8 mouse cellular contexts compared by ENCODE assay signal in the genomic region with DNA sequence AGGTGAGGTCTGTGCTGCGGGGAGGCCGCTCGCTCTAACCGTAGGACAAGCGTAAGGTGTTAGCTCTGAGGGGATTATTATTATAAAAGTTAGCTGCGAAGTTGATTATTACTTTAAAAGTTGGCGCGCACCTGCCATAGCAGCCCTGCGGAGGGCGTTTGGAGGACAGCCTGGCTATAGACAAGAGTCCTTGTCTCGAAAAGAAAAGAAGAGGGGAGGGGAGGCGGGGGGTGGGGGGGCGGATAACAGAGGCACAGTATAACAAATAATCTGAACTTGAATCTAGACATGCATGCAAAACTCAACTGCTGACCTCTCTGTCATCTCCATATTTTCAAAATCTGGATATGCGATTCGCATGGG. TPM values are rescaled to one million over a fixed set of nuclear protein-coding genes. Genes with fewer than 3 reads are reported as not detected.
DNase-seq lines count a peak whose midpoint lies in the region; ATAC-seq and TF ChIP-seq lines count a peak whose summit lies in the region.

No protein-coding gene starts in this region.

- H3K9ac ChIP-seq in heart, postnatal 0 days (replicated peaks; ENCODE audit: low read depth, low read length), result peak overlapping the region; percentile 55
- peak overlapping the region; percentile 49 for H3K9ac ChIP-seq in hindbrain, embryonic 11.5 days (ENCODE audit: low read depth, low read length)

- TF ChIP-seq EP300 in heart, postnatal 0 days (IDR thresholded peaks at IDR 0.05; ENCODE audit: low read depth), result no peak

- H3K4me3 ChIP-seq in heart, postnatal 0 days (ENCODE audit: low read depth, low read length), result peak overlapping the region; percentile 80
- H3K4me3 ChIP-seq in hindbrain, embryonic 11.5 days (ENCODE audit: low read depth, low read length), result peak overlapping the region; percentile 88
- peak overlapping the region; percentile 94 for H3K4me3 ChIP-seq in midbrain, embryonic 10.5 days

- POLR2A ChIA-PET in Patski (lab: Charles Lee), result interaction anchor here (0.9 kb wide), 1 partner anchor 8 kb away, joined by 3 read pairs; no protein-coding TSS in a partner anchor

- under 1% methylated on average over 15 of the region's 15 CpGs for WGBS in heart, postnatal 0 days
- WGBS in hindbrain, embryonic 11.5 days, result under 1% methylated on average over 14 of the region's 15 CpGs
- WGBS in midbrain, embryonic 10.5 days, result under 1% methylated on average over 15 of the region's 15 CpGs

- DNase-seq in heart, postnatal 0 days (ENCODE audit: low spot score), result no peak
- DNase-seq in heart, adult 9 months (ENCODE audit: low spot score in 2 of 2), result no peak
- DNase-seq in Patski (ENCODE audit: low read depth, low spot score), result no peak
- no peak for DNase-seq in hindbrain, embryonic 11.5 days (ENCODE audit: low spot score)
- DNase-seq in midbrain, embryonic 10.5 days (ENCODE audit: low spot score), result no peak
- DNase-seq in left cerebral cortex, postnatal 4 days, result no peak
- no peak for DNase-seq in layer of hippocampus, adult 8-10 months (ENCODE audit: low spot score in 2 of 2)
- DNase-seq in thymus, postnatal 4 days, result no peak

- in situ Hi-C loops in Patski (cut with MboI; ENCODE audit: low pct_unique_long_range_greater_than_20kb), result no loop called here

- CTCF ChIA-PET in Patski (lab: Charles Lee), result no interaction called here

- H3K36me3 ChIP-seq in heart, postnatal 0 days (replicated peaks; ENCODE audit: control insufficient read depth, insufficient read depth, low read length), result peaks cover 25% of the 10 kb centered on the region
- peaks cover 5% of the 10 kb centered on the region; the same call in 1 of the 2 replicates for H3K36me3 ChIP-seq in hindbrain, embryonic 11.5 days (ENCODE audit: control insufficient read depth, insufficient read depth, low read length)
- peaks cover 28% of the 10 kb centered on the region for H3K36me3 ChIP-seq in midbrain, embryonic 10.5 days

- peak overlapping the region; percentile 49 for H3K27ac ChIP-seq in heart, postnatal 0 days (ENCODE audit: low read depth)
- peak overlapping the region; percentile 30; the same call in 1 of the 2 replicates for H3K27ac ChIP-seq in hindbrain, embryonic 11.5 days (ENCODE audit: low read depth, low read length)
- H3K27ac ChIP-seq in midbrain, embryonic 10.5 days (replicated peaks), result peak overlapping the region; percentile 95

- intact Hi-C loops in left cerebral cortex, postnatal 4 days (cut with DNase I), result no loop called here

- peaks cover 8% of the 10 kb centered on the region for H3K4me1 ChIP-seq in heart, postnatal 0 days (ENCODE audit: control insufficient read depth, insufficient read depth)
- H3K4me1 ChIP-seq in hindbrain, embryonic 11.5 days (replicated peaks; ENCODE audit: control insufficient read depth, insufficient read depth, low read length), result peaks cover 4% of the 10 kb centered on the region; the same call in 1 of the 2 replicates
- H3K4me1 ChIP-seq in midbrain, embryonic 10.5 days, result peaks cover 47% of the 10 kb centered on the region

- H3K9me3 ChIP-seq in heart, postnatal 0 days (replicated peaks; ENCODE audit: control insufficient read depth, low read length), result no peaks in the 10 kb centered on the region
- no peaks in the 10 kb centered on the region for H3K9me3 ChIP-seq in hindbrain, embryonic 11.5 days (ENCODE audit: control insufficient read depth, low read length)
- no peaks in the 10 kb centered on the region for H3K9me3 ChIP-seq in midbrain, embryonic 10.5 days (replicated peaks)

- no peaks in the 10 kb centered on the region for H3K27me3 ChIP-seq in heart, postnatal 0 days (ENCODE audit: control insufficient read depth, insufficient read depth, low read length)
- no peaks in the 10 kb centered on the region for H3K27me3 ChIP-seq in Patski
- H3K27me3 ChIP-seq in hindbrain, embryonic 11.5 days (ENCODE audit: control insufficient read depth, insufficient read depth, low read length), result no peaks in the 10 kb centered on the region
- H3K27me3 ChIP-seq in midbrain, embryonic 10.5 days (ENCODE audit: low read depth, poor library complexity, severe bottlenecking), result no peaks in the 10 kb centered on the region

- TF ChIP-seq CTCF in heart, postnatal 0 days (IDR thresholded peaks at IDR 0.05; ENCODE audit: low read depth), result no peak
- TF ChIP-seq CTCF in Patski (IDR thresholded peaks at IDR 0.05), result no peak

- peak; percentile 44 for ATAC-seq in heart, postnatal 0 days (ENCODE audit: insufficient read depth, low read depth)
- ATAC-seq in Patski, result peak; percentile 51
- ATAC-seq in hindbrain, embryonic 11.5 days (ENCODE audit: low FRiP score), result peak; percentile 72

- H3K4me2 ChIP-seq in heart, postnatal 0 days (ENCODE audit: low read depth, low read length), result peak overlapping the region; percentile 93
- peak overlapping the region; percentile 46 for H3K4me2 ChIP-seq in hindbrain, embryonic 11.5 days (replicated peaks; ENCODE audit: low read depth, low read length)

RNA-seq across cellular contexts. Expression of a gene that starts 0.5 kb away (rescaled TPM):
- 11.1 and 11.2 TPM in 2 replicates for total RNA-seq in heart, postnatal 0 days (2014; rRNA removed; ENCODE audit: low replicate concordance)
- 23.2 and 26.7 TPM in 2 replicates for polyA plus RNA-seq in heart, postnatal 0 days (2015; fragmentation: Nextera tagmentation; extraction: Ambion mirVana)
- 26.1 TPM for polyA plus RNA-seq in Patski (2021)
- polyA plus RNA-seq in hindbrain, embryonic 11.5 days (2014; fragmentation: Nextera tagmentation; extraction: Ambion mirVana), result 103 and 141 TPM in 2 replicates
- polyA plus RNA-seq in midbrain, embryonic 10.5 days (2016; fragmentation: Nextera tagmentation; extraction: Ambion mirVana), result 131 and 136 TPM in 2 replicates
- total RNA-seq in left cerebral cortex, postnatal 4 days (2021), result 1 to 10 TPM; 7.2 to 8.1 TPM
- total RNA-seq in layer of hippocampus, adult 8-10 months (2022), result 1 to 10 TPM in 1 of 4 experiments, under 1 TPM in 3; 0.33 to 1.5 (median 0.54) TPM

RNA-seq across cellular contexts. Expression of a gene that starts 39.7 kb away (rescaled TPM):
- 23.5 and 24.5 TPM in 2 replicates for total RNA-seq in heart, postnatal 0 days (2014; rRNA removed; ENCODE audit: low replicate concordance)
- 4.2 TPM in 2 replicates for polyA plus RNA-seq in heart, postnatal 0 days (2015; fragmentation: Nextera tagmentation; extraction: Ambion mirVana)
- 56.8 TPM for polyA plus RNA-seq in Patski (2021)
- polyA plus RNA-seq in hindbrain, embryonic 11.5 days (2014; fragmentation: Nextera tagmentation; extraction: Ambion mirVana), result 5.2 and 7.2 TPM in 2 replicates
- 4.5 and 4.6 TPM in 2 replicates for polyA plus RNA-seq in midbrain, embryonic 10.5 days (2016; fragmentation: Nextera tagmentation; extraction: Ambion mirVana)
- 1 to 10 TPM; 6.4 to 6.5 TPM for total RNA-seq in left cerebral cortex, postnatal 4 days (2021)
- total RNA-seq in layer of hippocampus, adult 8-10 months (2022), result 10 to 100 TPM; 11.1 to 16.1 (median 12.3) TPM

Comparison
In these comparisons a context has a peak if more than half of its experiments do, and no peak if none do; other contexts are left out.
1. H3K27ac ChIP-seq: peak in every context shown above with its lines; median percentile 95 in midbrain, embryonic 10.5 days; 49 in heart, postnatal 0 days; 30 in hindbrain, embryonic 11.5 days.